Mouse (Mus musculus) spleen, embryonic (tissue): ENCODE measurements around the gene Lama4.

Experiments used
- CTCF ChIA-PET: fragments of 350-600 bp; sonication (Branson Sonifier 250); formaldehyde crosslinking; loops from one replicate; lab custom pipeline; 2022; lab: Charles Lee

The Lama4 gene

DNA sequence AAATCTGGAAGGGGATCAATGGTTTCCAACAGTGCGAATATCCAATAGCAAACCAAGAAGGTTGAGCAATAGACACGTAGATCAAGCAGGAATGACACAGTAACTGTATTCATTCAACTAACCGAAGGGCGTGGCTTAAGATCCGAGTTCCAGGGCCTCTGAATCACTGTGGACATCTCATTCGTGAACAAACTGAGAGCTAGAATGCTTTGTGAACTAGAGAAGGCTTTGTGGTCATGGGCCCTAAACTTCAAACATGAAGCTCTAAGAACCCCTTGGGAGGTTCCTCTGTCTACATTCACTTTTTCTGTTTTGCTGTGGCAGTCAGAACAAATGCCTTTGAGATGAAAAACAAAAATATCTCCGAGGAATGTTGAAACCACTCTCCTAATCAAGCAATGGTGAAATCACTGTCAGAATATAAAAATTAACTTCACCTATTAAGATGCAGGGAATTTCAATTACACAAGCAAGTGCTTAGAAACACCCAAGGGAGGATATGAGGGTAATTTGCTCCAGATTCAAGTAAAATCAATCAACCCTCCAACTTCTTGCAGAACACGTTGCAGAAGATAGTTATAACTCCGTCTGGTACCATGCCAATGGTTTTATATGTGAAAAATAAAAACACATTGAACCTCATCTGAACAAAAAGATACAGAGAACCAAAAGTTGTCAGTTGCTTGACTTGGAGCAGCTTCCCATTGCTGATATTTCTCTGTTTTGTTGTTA, 29.6 kb downstream of the Lama4 start:
- CTCF ChIA-PET = no interaction called here

- CTCF ChIA-PET = no interaction called here
Observed at GRCm38 (mm10) chr10:38995896-38996295, 30.6 kb downstream of the Lama4 start.

GRCm38 (mm10) chr10:39000951-39001350, 35.6 kb downstream of the Lama4 start:
- CTCF ChIA-PET = no interaction called here

GRCm38 (mm10) chr10:39002521-39002920, 37.2 kb downstream of the Lama4 start:
- CTCF ChIA-PET = no interaction called here

DNA sequence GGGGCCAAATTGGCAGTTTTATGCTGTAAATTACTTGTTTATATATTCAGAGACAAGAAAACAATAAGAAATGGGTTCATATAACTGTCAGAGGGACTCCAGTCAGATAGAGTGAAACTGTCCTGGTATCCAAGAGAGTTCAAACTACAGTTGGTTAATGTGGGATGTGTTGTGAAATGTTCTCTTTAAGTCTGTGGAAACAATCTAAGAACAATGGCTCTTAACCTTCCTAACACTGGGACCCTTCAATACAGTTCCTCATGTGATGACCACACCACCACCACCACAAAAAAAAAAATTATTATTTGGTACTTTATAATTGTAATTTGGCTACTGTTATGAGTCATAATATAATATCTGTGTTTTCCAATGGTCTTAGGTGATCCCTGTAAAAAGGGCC, 38.2 kb downstream of the Lama4 start:
- CTCF ChIA-PET = no interaction called here

- CTCF ChIA-PET = no interaction called here
Observed at GRCm38 (mm10) chr10:39005494-39005893, 40.2 kb downstream of the Lama4 start.

DNA sequence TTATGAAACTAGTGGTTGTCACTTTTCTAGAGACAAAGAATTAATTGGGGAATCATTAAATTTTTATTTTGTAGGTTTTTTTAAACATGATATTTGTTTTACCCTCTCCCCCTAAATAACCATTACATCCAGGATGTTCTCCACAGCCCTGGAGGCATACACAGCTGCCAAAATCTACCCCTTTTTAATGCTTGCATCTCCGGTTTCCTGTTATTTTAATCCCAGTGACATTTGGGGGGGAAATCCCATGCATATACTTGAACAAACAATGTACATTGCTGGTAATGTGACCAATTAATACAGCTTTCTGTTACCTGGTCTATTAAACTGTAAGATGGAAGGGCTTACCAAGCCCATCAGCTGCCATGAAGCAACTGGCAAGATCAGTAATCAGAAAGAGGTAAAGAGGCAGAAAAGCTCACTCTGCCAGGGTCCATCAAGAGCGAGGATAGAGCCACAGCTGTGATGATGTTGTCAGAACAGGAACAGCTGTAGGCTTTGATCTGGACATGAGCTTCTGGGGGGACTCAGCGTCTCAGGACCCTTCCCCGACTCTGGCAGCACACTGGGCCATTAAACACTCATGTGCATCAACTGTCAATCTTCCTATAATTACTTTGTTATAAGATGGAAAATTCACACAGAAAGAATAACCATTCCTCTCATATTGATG, 41.3 kb downstream of the Lama4 start:
- CTCF ChIA-PET = no interaction called here

- CTCF ChIA-PET = no interaction called here
Observed at GRCm38 (mm10) chr10:39014836-39015235, 49.5 kb downstream of the Lama4 start.

DNA sequence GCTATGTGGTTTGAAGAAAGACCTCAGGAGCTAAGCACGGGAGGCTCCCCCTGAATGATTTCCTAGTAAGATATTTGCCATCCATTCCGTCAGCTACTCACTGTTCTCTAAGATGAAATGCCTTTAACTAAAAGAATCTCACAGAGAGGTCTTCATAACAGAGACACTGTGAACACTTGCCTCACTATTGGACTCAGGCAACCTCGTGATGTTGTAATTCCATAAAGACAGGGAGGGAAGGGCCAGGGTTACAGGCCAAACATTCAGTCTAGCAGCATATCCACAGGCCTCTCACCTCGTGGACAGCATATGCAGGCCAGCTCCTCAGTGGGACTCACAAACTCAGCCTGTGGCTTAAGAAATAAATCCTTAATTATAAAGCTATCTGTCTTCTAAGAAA, 52.7 kb downstream of the Lama4 start:
- CTCF ChIA-PET = no interaction called here

DNA sequence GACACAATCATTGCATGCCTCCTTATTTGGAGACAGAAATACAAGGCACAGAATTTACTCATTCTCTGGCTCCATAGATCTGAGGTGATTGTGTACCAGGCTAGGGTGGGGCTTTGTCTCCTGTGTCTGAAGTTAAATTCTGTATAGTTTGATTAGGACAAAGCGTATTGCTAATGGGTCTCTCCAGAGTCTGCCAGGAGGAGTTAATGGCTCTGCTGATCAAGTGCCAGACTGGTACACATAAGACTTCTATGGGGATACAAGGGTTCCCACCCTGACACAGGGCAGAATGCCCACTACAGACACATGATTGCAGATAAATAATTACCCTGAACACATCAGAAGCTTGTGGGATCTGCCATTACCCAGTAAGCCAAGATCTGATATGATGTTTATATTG, 53.3 kb downstream of the Lama4 start:
- CTCF ChIA-PET = no interaction called here

- CTCF ChIA-PET = no interaction called here
Observed at GRCm38 (mm10) chr10:39023618-39024256, 58.4 kb downstream of the Lama4 start.

GRCm38 (mm10) chr10:39026529-39026928, 61.2 kb downstream of the Lama4 start:
- CTCF ChIA-PET = no interaction called here

GRCm38 (mm10) chr10:39027058-39027457, 61.7 kb downstream of the Lama4 start:
- CTCF ChIA-PET = interaction anchor here (0.6 kb wide), 2 partner anchors 48 to 1001 kb away, joined by 3 to 11 read pairs; no protein-coding TSS in a partner anchor

- CTCF ChIA-PET = no interaction called here
Observed at GRCm38 (mm10) chr10:39028403-39028802, 63.1 kb downstream of the Lama4 start.

- CTCF ChIA-PET = no interaction called here
Observed at GRCm38 (mm10) chr10:39029297-39030147, 64.2 kb downstream of the Lama4 start.

- CTCF ChIA-PET = no interaction called here
Observed at GRCm38 (mm10) chr10:39030148-39030685, 64.9 kb downstream of the Lama4 start.

GRCm38 (mm10) chr10:39039564-39039963, 74.2 kb downstream of the Lama4 start:
- CTCF ChIA-PET = no interaction called here

DNA sequence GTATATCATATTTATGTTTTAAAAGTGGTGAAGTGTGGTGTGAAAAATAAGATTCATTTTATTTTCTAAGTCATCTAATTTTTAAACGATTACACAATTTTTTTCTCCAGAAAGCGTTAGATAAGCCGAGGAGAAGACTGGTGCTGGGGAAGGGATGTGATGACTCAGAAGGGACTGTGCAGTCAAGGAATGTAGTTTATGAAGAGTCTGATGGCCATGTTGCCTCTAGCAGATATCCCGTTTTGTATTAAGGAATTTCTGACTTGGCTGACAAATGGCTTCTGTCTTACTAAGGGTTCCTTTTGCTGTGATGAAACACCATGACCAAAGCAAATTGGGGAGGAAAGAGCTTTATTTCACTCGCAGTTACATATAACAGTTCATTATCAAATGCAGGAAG, 74.7 kb downstream of the Lama4 start:
- CTCF ChIA-PET = no interaction called here

DNA sequence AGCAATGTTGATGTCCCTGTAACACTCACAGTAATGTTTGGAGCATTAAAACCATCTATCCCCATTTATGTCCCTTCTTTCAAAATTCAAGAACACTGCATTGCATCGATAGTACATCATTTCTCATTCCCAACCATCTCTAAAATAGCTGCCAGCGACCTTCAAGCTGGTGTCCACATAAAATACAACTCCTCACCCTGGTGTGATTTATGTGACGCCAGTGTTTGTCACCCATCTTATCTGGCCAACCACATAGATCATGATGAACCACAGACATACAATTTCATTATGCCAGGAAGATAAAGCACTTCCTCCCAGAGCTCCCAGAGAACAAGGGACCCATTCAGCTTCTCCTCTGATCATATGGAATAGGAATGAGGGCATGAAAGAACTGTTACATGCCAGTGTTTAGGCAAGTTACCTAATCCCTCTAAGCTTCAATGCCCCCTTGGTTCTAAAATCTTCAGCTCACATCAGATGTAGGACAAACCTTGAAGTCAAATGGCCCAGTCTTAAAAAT, 79.2 kb downstream of the Lama4 start:
- CTCF ChIA-PET = interaction anchor here (0.5 to 0.7 kb wide), 2 partner anchors 22 to 40 kb away, joined by 3 to 5 read pairs; no protein-coding TSS in a partner anchor

- CTCF ChIA-PET = interaction anchor here (0.5 kb wide), 1 partner anchor 41 kb away, joined by 5 read pairs; no protein-coding TSS in a partner anchor
Observed at GRCm38 (mm10) chr10:39045111-39045510, 79.8 kb downstream of the Lama4 start.

DNA sequence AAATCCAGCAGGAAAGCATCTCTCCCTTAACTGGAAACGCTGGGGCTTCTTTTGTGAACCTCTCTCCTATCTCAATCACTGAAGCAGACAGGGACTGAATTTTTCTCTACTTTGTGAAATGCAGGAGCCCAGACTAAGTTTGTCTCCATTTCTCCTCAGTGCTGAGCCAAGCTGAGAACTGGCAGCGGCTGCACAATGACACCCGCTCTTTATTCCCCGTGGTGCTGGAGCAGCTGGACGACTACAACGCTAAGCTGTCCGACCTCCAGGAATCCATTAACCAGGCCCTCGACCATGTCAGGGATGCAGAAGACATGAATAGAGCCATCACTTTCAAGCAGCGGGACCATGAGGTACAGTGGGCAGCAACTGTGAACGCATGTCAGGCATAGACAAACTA, 82.5 kb downstream of the Lama4 start:
- CTCF ChIA-PET = no interaction called here
